ENCODE assay signal across 24 mouse cellular contexts in genomic region chr19:7502432-7502831, GRCm38 (mm10). TPM values are rescaled to one million over a fixed set of nuclear protein-coding genes. Genes with fewer than 3 reads are reported as not detected.
DNase-seq lines count a peak whose midpoint lies in the region; ATAC-seq and TF ChIP-seq lines count a peak whose summit lies in the region.
"Had no signal": no experiment of that assay in that cellular context is flagged by ENCODE, and none has a peak within 500 bp of the region (broad histone marks: within the 10 kb centered on the region; RNA-seq: fewer than 3 reads in every experiment).

No protein-coding gene starts in this region.

- DNase-seq in lung, adult 2 months = no peak
- peak; percentile 44 for DNase-seq in 416B (ENCODE audit: low read depth)
- DNase-seq in fat pad, adult 2 months (ENCODE audit: extremely low read depth, low read depth, low spot score) = peak; percentile 88
- DNase-seq in layer of hippocampus, adult 8-10 months (ENCODE audit: low spot score in 2 of 2) = no peak
- no peak for DNase-seq in limb, embryonic 10.5 days (ENCODE audit: low spot score)
- DNase-seq: adrenal gland, adult 2 months; adrenal gland, postnatal 25 days; cerebellum, adult 18-20 months; cerebellum, adult 9-10 months; cerebellum, postnatal 14 days; forebrain, postnatal 0 days; gastrocnemius, adult 2 months; gastrocnemius, postnatal 25 days; heart, adult 2 months; heart, postnatal 14 days; heart, postnatal 4 days had no signal

- peak overlapping the region; percentile 29 for H3K27ac ChIP-seq in lung, embryonic 15.5 days
- H3K27ac ChIP-seq in limb, embryonic 10.5 days = no peak overlapping the region
- H3K27ac ChIP-seq: gastrocnemius, adult 2 months; heart, adult 2 months; heart, embryonic 10.5 days; heart, embryonic 13.5 days; hindbrain, embryonic 14.5 days; hindbrain, postnatal 0 days had no signal

- H3K4me2 ChIP-seq in lung, embryonic 15.5 days = no peak overlapping the region
- H3K4me2 ChIP-seq: heart, embryonic 13.5 days; hindbrain, embryonic 14.5 days had no signal

- WGBS in lung, embryonic 15.5 days = 51% methylated on average over 2 of the region's 2 CpGs
- 65% methylated on average over 2 of the region's 2 CpGs for WGBS in lung, adult 2 months
- 89% methylated on average over 2 of the region's 2 CpGs for WGBS in limb, embryonic 10.5 days

- no peaks in the 10 kb centered on the region for H3K9me3 ChIP-seq in lung, embryonic 15.5 days
- H3K9me3 ChIP-seq in limb, embryonic 10.5 days (replicated peaks) = no peaks in the 10 kb centered on the region
- H3K9me3 ChIP-seq: heart, embryonic 10.5 days; heart, embryonic 13.5 days had no signal

- H3K9ac ChIP-seq in lung, embryonic 15.5 days = no peak overlapping the region
- H3K9ac ChIP-seq: forebrain, postnatal 0 days; heart, embryonic 13.5 days; hindbrain, embryonic 14.5 days had no signal

- no peak for TF ChIP-seq CTCF in lung, adult 2 months (IDR thresholded peaks at IDR 0.05; ENCODE audit: insufficient read depth, low read length)

- no peak for TF ChIP-seq POLR2A in lung, adult 2 months (IDR thresholded peaks at IDR 0.05; ENCODE audit: borderline replicate concordance, extremely low read depth, low read depth, low read length)

- H3K4me1 ChIP-seq in lung, embryonic 15.5 days = peaks cover 5% of the 10 kb centered on the region; the same call in 1 of the 2 replicates
- peaks cover 8% of the 10 kb centered on the region for H3K4me1 ChIP-seq in lung, adult 2 months (ENCODE audit: control insufficient read depth, insufficient read depth, low read length)
- H3K4me1 ChIP-seq in limb, embryonic 10.5 days = no peaks in the 10 kb centered on the region

- ATAC-seq in lung, embryonic 15.5 days (ENCODE audit: borderline replicate concordance, extremely low read depth, low FRiP score, low TSS enrichment) = no peak
- ATAC-seq: CD4-positive, CD25-positive, alpha-beta regulatory T cell, adult 4 months; forebrain, embryonic 14.5 days; forebrain, postnatal 0 days; hindbrain, postnatal 0 days; inflammation-experienced regulatory T-cells, adult 6 months had no signal

- no peaks in the 10 kb centered on the region for H3K27me3 ChIP-seq in lung, embryonic 15.5 days
- no peaks in the 10 kb centered on the region for H3K27me3 ChIP-seq in limb, embryonic 10.5 days (ENCODE audit: low read depth, poor library complexity, severe bottlenecking)
- H3K27me3 ChIP-seq: heart, embryonic 13.5 days had no signal

- no peaks in the 10 kb centered on the region for H3K36me3 ChIP-seq in lung, embryonic 15.5 days
- H3K36me3 ChIP-seq in limb, embryonic 10.5 days = no peaks in the 10 kb centered on the region
- H3K36me3 ChIP-seq: heart, embryonic 10.5 days; heart, embryonic 13.5 days had no signal

- H3K4me3 ChIP-seq in lung, embryonic 15.5 days = no peak overlapping the region
- no peak overlapping the region for H3K4me3 ChIP-seq in lung, adult 2 months (replicated peaks; ENCODE audit: extremely low read depth, low read depth, low read length)
- no peak overlapping the region for H3K4me3 ChIP-seq in limb, embryonic 10.5 days
- H3K4me3 ChIP-seq: gastrocnemius, adult 2 months; heart, adult 2 months; heart, embryonic 10.5 days; heart, embryonic 13.5 days had no signal

RNA-seq across cellular contexts. Expression of gene Atl3, which starts 8.6 kb away (rescaled TPM):
- polyA plus RNA-seq in lung, embryonic 15.5 days (2015; fragmentation: Nextera tagmentation; extraction: Ambion mirVana) = 19.7 and 21.2 TPM in 2 replicates
- 15.4 and 24.5 TPM in 2 replicates for polyA plus RNA-seq in lung, adult 2 months (2012; rRNA removed)
- 10 to 100 TPM; 24.8 to 27.1 (median 26.2) TPM for total RNA-seq in layer of hippocampus, adult 8-10 months (2022)
- 7.6 and 7.7 TPM in 2 replicates for polyA plus RNA-seq in limb, embryonic 10.5 days (2016; fragmentation: Nextera tagmentation; extraction: Ambion mirVana)

RNA-seq across cellular contexts. Expression of gene Rtn3, which starts 19.4 kb away (rescaled TPM):
- polyA plus RNA-seq in lung, embryonic 15.5 days (2015; fragmentation: Nextera tagmentation; extraction: Ambion mirVana) = 132 and 138 TPM in 2 replicates
- 106 and 107 TPM in 2 replicates for polyA plus RNA-seq in lung, adult 2 months (2012; rRNA removed)
- total RNA-seq in layer of hippocampus, adult 8-10 months (2022) = 100 to 1,000 TPM; 723 to 801 (median 747) TPM
- polyA plus RNA-seq in limb, embryonic 10.5 days (2016; fragmentation: Nextera tagmentation; extraction: Ambion mirVana) = 95.7 and 103 TPM in 2 replicates

RNA-seq across cellular contexts. Expression of gene Pla2g16, which starts 54.8 kb away (rescaled TPM):
- 13.1 and 16.6 TPM in 2 replicates for polyA plus RNA-seq in lung, embryonic 15.5 days (2015; fragmentation: Nextera tagmentation; extraction: Ambion mirVana)
- 15.1 and 19.0 TPM in 2 replicates for polyA plus RNA-seq in lung, adult 2 months (2012; rRNA removed)
- 10 to 100 TPM; 40.1 to 48.2 (median 43.3) TPM for total RNA-seq in layer of hippocampus, adult 8-10 months (2022)
- polyA plus RNA-seq in limb, embryonic 10.5 days (2016; fragmentation: Nextera tagmentation; extraction: Ambion mirVana) = 3.2 and 3.6 TPM in 2 replicates

Comparison
In these comparisons a context has a peak if more than half of its experiments do, and no peak if none do; other contexts are left out.
1. DNase-seq: peak in 416B (single experiment) and fat pad, adult 2 months (single experiment); none in lung, adult 2 months (single experiment), layer of hippocampus, adult 8-10 months (0 of 2) and limb, embryonic 10.5 days (single experiment).